Mouse (Mus musculus) small intestine, adult 2 months (tissue): Measurements from ENCODE around the gene Ccdc69. TPM values are rescaled to one million over a fixed set of nuclear protein-coding genes. Genes with fewer than 3 reads are reported as not detected.

Experiments used
- H3K27ac ChIP-seq: fragments of 200-500 bp; 2 replicates; pipeline ENCODE4 v1.5.1; 2012; ENCODE audit warnings: low read depth, low read length, control low read depth, inconsistent platforms; ENCODE audit not compliant: insufficient read depth
- H3K27me3 ChIP-seq: fragments of 200-500 bp; 2 replicates; pipeline ENCODE4 v1.6.1; 2012; ENCODE audit warnings: mild to moderate bottlenecking, moderate library complexity, low read length, inconsistent platforms; ENCODE audit not compliant: control insufficient read depth, insufficient read depth
- H3K36me3 ChIP-seq: fragments of 200-500 bp; 2 replicates; pipeline ENCODE4 v1.6.1; 2012; ENCODE audit warnings: mild to moderate bottlenecking, low read length, control low read depth, inconsistent platforms; ENCODE audit not compliant: control insufficient read depth, insufficient read depth
- H3K4me1 ChIP-seq: fragments of 200-500 bp; 2 replicates; pipeline ENCODE4 v1.6.1; 2012; ENCODE audit warnings: low read length, inconsistent platforms, mixed read lengths; ENCODE audit not compliant: control insufficient read depth, insufficient read depth, insufficient read length
- H3K4me3 ChIP-seq: fragments of 200-500 bp; 2 replicates; pipeline ENCODE4 v1.5.1; 2012; ENCODE audit warnings: low read depth, mild to moderate bottlenecking, control low read depth, inconsistent platforms, low read length, moderate library complexity
- CTCF ChIP-seq: fragments of 200-500 bp; IDR thresholded peaks from 2 replicates; pipeline ENCODE4 v1.5.1; 2012; ENCODE audit warnings: low read depth, mild to moderate bottlenecking, control low read depth, inconsistent platforms, low read length, moderate library complexity, mixed read lengths; ENCODE audit not compliant: insufficient replicate concordance, insufficient read length; ENCODE audit errors: extremely low read depth
- POLR2A ChIP-seq: fragments of 200-500 bp; IDR thresholded peaks from 2 replicates; pipeline ENCODE4 v1.6.1; 2012; ENCODE audit warnings: low read depth, mild to moderate bottlenecking, control low read depth, inconsistent platforms, low read length, moderate library complexity
- WGBS: fragments of 180-500 bp; shearing (Covaris S2); methylation state at CpG from one replicate; pipeline ENCODE4 v1.1.7; 2018; 5-methylcytosine and 5-hydroxymethylcytosine counted together
- polyA plus RNA-seq: library from polyadenylated mRNA; depleted of rRNA; stranded (reverse); fragments of >200 nt; gene quantifications from 2 replicates; pipeline ENCODE4 v1.2.3, GENCODE M21; 2012; rRNA removed

Gene Ccdc69
- polyA plus RNA-seq, 1 experiment, result 1.7 TPM

- Histone ChIP-seq H3K4me3 (no peak overlapping the region), H3K4me1 (peaks cover 12% of the 10 kb centered on the region; the same call in 1 of the 2 replicates), H3K27me3 (no peaks in the 10 kb centered on the region), H3K27ac (no peak overlapping the region), H3K36me3 (peaks cover 5% of the 10 kb centered on the region; the same call in 1 of the 2 replicates)
- TF ChIP-seq POLR2A, result no peak
- TF ChIP-seq CTCF, result no peak
- 72% methylated on average over 3 of the region's 3 CpGs for WGBS
Measured at GRCm38 (mm10) chr11:55015264-55015663, 62.7 kb downstream of the Ccdc69 start.

GRCm38 (mm10) chr11:55013802-55014201 lies 64.1 kb downstream of the Ccdc69 start:
- peaks cover 10% of the 10 kb centered on the region; the same call in 1 of the 2 replicates for H3K4me1 ChIP-seq
- 65% methylated on average over 6 of the region's 6 CpGs for WGBS

GRCm38 (mm10) chr11:55012551-55013521 lies 65.1 kb downstream of the Ccdc69 start:
- Histone ChIP-seq H3K4me1 (peaks cover 10% of the 10 kb centered on the region; the same call in 1 of the 2 replicates), H3K36me3 (peaks cover 5% of the 10 kb centered on the region; the same call in 1 of the 2 replicates), H3K27me3 (no peaks in the 10 kb centered on the region), H3K27ac (no peak overlapping the region), H3K4me3 (no peak overlapping the region)
- TF ChIP-seq POLR2A (no peak), CTCF (no peak)
- WGBS, result 80% methylated on average over 5 of the region's 5 CpGs

More at GRCm38 (mm10) chr11:55013802-55014201, 64.1 kb downstream of the Ccdc69 start:
- no peak for TF ChIP-seq CTCF
- TF ChIP-seq POLR2A, result no peak
- no peaks in the 10 kb centered on the region for H3K27me3 ChIP-seq
- H3K27ac ChIP-seq, result no peak overlapping the region
- H3K4me3 ChIP-seq, result no peak overlapping the region
- H3K36me3 ChIP-seq, result peaks cover 5% of the 10 kb centered on the region; the same call in 1 of the 2 replicates

- TF ChIP-seq CTCF (no peak), POLR2A (no peak)
- no peak overlapping the region for H3K27ac ChIP-seq
- no peaks in the 10 kb centered on the region for H3K27me3 ChIP-seq
- H3K4me1 ChIP-seq, result peaks cover 10% of the 10 kb centered on the region; the same call in 1 of the 2 replicates
- 84% methylated on average over 3 of the region's 3 CpGs for WGBS
- H3K36me3 ChIP-seq, result peaks cover 8% of the 10 kb centered on the region; the same call in 1 of the 2 replicates
- H3K4me3 ChIP-seq, result no peak overlapping the region
Measured at GRCm38 (mm10) chr11:55011440-55011839, 66.5 kb downstream of the Ccdc69 start.

GRCm38 (mm10) chr11:55008230-55008629 lies 69.7 kb downstream of the Ccdc69 start:
- H3K4me3 ChIP-seq, result no peak overlapping the region
- no peaks in the 10 kb centered on the region for H3K27me3 ChIP-seq
- TF ChIP-seq POLR2A (no peak), CTCF (no peak)
- H3K36me3 ChIP-seq, result peaks cover 12% of the 10 kb centered on the region; the same call in 1 of the 2 replicates
- no peak overlapping the region for H3K27ac ChIP-seq
- H3K4me1 ChIP-seq, result no peaks in the 10 kb centered on the region
- WGBS, result 71% methylated on average over 6 of the region's 6 CpGs

- Histone ChIP-seq H3K36me3 (peaks cover 16% of the 10 kb centered on the region), H3K4me1 (no peaks in the 10 kb centered on the region), H3K27me3 (no peaks in the 10 kb centered on the region), H3K27ac (no peak overlapping the region), H3K4me3 (no peak overlapping the region)
- TF ChIP-seq POLR2A (no peak), CTCF (no peak)
- WGBS, result 81% methylated on average over 5 of the region's 5 CpGs
Measured at GRCm38 (mm10) chr11:55005684-55006083, 72.2 kb downstream of the Ccdc69 start.

GRCm38 (mm10) chr11:55004970-55005502 lies 72.9 kb downstream of the Ccdc69 start:
- Histone ChIP-seq H3K27me3 (no peaks in the 10 kb centered on the region), H3K4me1 (no peaks in the 10 kb centered on the region), H3K36me3 (peaks cover 16% of the 10 kb centered on the region), H3K4me3 (no peak overlapping the region), H3K27ac (no peak overlapping the region)
- no peak for TF ChIP-seq POLR2A
- no peak for TF ChIP-seq CTCF
- 71% methylated on average over 7 of the region's 7 CpGs for WGBS

Other genes with a start within 250 kb of the Ccdc69 start
- gene Lyrm7, start 217.2 kb downstream of the Ccdc69 start, polyA plus RNA-seq, result 0.03 and 0.15 TPM in 2 replicates
- 371 and 593 TPM in 2 replicates for gene Hint1, start 211.7 kb downstream of the Ccdc69 start, polyA plus RNA-seq
- gene Gpx3, start 175.7 kb downstream of the Ccdc69 start, polyA plus RNA-seq, result 52.2 and 90.3 TPM in 2 replicates
- gene Tnip1, start 115.2 kb downstream of the Ccdc69 start, polyA plus RNA-seq, result 47.9 and 122 TPM in 2 replicates
- gene Anxa6, start 44.7 kb downstream of the Ccdc69 start, polyA plus RNA-seq, result 23.1 and 30.1 TPM in 2 replicates
- 16.6 and 24.2 TPM in 2 replicates for gene Gm2a, start 20.0 kb upstream of the Ccdc69 start, polyA plus RNA-seq
- gene Slc36a3, start 73.6 kb upstream of the Ccdc69 start, polyA plus RNA-seq, result 0.18 and 0.23 TPM in 2 replicates
- gene Slc36a2, start 106.9 kb upstream of the Ccdc69 start, polyA plus RNA-seq, result 0.90 and 1.6 TPM in 2 replicates
- 48.9 and 96.4 TPM in 2 replicates for gene Slc36a1, start 126.2 kb upstream of the Ccdc69 start, polyA plus RNA-seq